8 mouse cellular contexts compared by ENCODE assay signal in the genomic region with DNA sequence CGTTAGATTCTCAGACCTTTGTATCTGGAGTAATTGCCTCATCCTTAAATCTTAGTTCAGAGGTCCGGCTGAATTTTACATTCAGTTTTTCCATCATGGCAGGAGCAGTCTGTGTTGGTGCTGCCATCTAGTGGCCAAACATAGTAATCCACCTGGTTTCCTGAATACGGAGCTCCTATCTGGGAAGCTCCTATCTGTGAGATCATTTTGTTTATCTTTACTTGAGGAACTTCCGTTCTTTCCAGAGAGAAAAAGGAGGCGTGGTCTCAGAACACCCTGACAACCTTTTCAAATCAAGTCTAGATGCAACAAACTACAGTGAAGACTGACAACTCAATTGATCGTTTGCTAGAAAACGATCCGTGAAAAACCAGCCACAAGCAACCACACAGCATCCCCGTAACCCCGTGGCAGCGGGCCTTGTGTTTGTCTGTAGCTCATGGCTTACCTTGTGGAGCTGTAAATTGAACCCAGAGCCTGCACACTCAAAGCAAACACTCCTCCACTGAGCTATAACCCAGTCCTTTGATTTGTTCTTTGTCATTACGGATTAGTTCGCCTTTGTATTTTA. TPM values are rescaled to one million over a fixed set of nuclear protein-coding genes. Genes with fewer than 3 reads are reported as not detected.
DNase-seq lines count a peak whose midpoint lies in the region; ATAC-seq lines count a peak whose summit lies in the region.

No protein-coding gene starts in this region.

- H3K36me3 ChIP-seq in heart, embryonic 12.5 days, result peaks cover 3% of the 10 kb centered on the region; the same call in 1 of the 2 replicates
- H3K36me3 ChIP-seq in forebrain, embryonic 16.5 days (ENCODE audit: control insufficient read depth, insufficient read depth), result no peaks in the 10 kb centered on the region

- ATAC-seq in heart, embryonic 12.5 days (ENCODE audit: insufficient number of reproducible peaks, low FRiP score), result no peak
- peak; percentile 74 for ATAC-seq in forebrain, embryonic 16.5 days
- peak; percentile 67 for ATAC-seq in megakaryocyte, adult 5-6 weeks (ENCODE audit: poor library complexity, severe bottlenecking)

- H3K4me2 ChIP-seq in heart, embryonic 12.5 days, result no peak overlapping the region
- H3K4me2 ChIP-seq in forebrain, embryonic 16.5 days (ENCODE audit: low read length), result no peak overlapping the region

- no peak overlapping the region for H3K9ac ChIP-seq in heart, embryonic 12.5 days
- H3K9ac ChIP-seq in forebrain, embryonic 16.5 days (replicated peaks; ENCODE audit: low read depth, low read length), result no peak overlapping the region

- 45% methylated on average over 13 of the region's 13 CpGs for WGBS in heart, embryonic 12.5 days
- 45% methylated on average over 13 of the region's 13 CpGs for WGBS in forebrain, embryonic 16.5 days

- no peak overlapping the region for H3K27ac ChIP-seq in heart, embryonic 12.5 days (ENCODE audit: poor library complexity, severe bottlenecking)
- H3K27ac ChIP-seq in forebrain, embryonic 16.5 days (ENCODE audit: low read length), result no peak overlapping the region

- H3K4me1 ChIP-seq in heart, embryonic 12.5 days (replicated peaks), result no peaks in the 10 kb centered on the region
- H3K4me1 ChIP-seq in forebrain, embryonic 16.5 days (replicated peaks; ENCODE audit: control insufficient read depth, insufficient read depth, low read length), result 0 out of 2 replicates have a peak, but pooled peaks cover 3% of the 10 kb centered on the region

- DNase-seq in heart, adult 18-20 months, result peak; percentile 71 to 90
- peak; percentile 43 for DNase-seq in cerebellum, adult 11-12 months
- DNase-seq in hindlimb bud, embryonic 11.5 days (ENCODE audit: extremely low spot score, low read depth, low spot score), result peak; percentile 49
- DNase-seq in left cerebral cortex, adult 11 months (ENCODE audit: low spot score), result peak; percentile 61
- peak; percentile 71 for DNase-seq in right cerebral cortex, postnatal 14 days

- peaks cover 7% of the 10 kb centered on the region for H3K9me3 ChIP-seq in heart, embryonic 12.5 days (replicated peaks)
- no peaks in the 10 kb centered on the region for H3K9me3 ChIP-seq in forebrain, embryonic 16.5 days (ENCODE audit: control insufficient read depth, low read length)

- no peak overlapping the region for H3K4me3 ChIP-seq in heart, embryonic 12.5 days
- no peak overlapping the region for H3K4me3 ChIP-seq in forebrain, embryonic 16.5 days (replicated peaks; ENCODE audit: low read length)

- H3K27me3 ChIP-seq in heart, embryonic 12.5 days (replicated peaks), result no peaks in the 10 kb centered on the region
- H3K27me3 ChIP-seq in forebrain, embryonic 16.5 days (replicated peaks; ENCODE audit: control insufficient read depth, insufficient read depth, low read length), result no peaks in the 10 kb centered on the region

RNA-seq across cellular contexts. Expression of a gene that starts 8.1 kb away (rescaled TPM):
- 10 to 100 TPM; 33.4 to 37.8 TPM for total RNA-seq in heart, adult 18-20 months (2021)
- polyA plus RNA-seq in heart, embryonic 12.5 days (2016; fragmentation: Nextera tagmentation; extraction: Ambion mirVana), result 8.9 and 10.4 TPM in 2 replicates
- polyA plus RNA-seq in forebrain, embryonic 16.5 days (2015; fragmentation: Nextera tagmentation; extraction: Ambion mirVana), result 4.3 and 4.6 TPM in 2 replicates
- total RNA-seq in megakaryocyte, adult 5-6 weeks (2015), result 6.8 and 9.2 TPM in 2 replicates
- total RNA-seq in megakaryocyte, adult 5-6 weeks (2017), result 8.3 and 10.2 TPM in 2 replicates

RNA-seq across cellular contexts. Expression of a gene that starts 55.9 kb away (rescaled TPM):
- 10 to 100 TPM; 23.3 to 23.7 TPM for total RNA-seq in heart, adult 18-20 months (2021)
- polyA plus RNA-seq in heart, embryonic 12.5 days (2016; fragmentation: Nextera tagmentation; extraction: Ambion mirVana), result 56.6 and 58.4 TPM in 2 replicates
- 85.1 and 88.0 TPM in 2 replicates for polyA plus RNA-seq in forebrain, embryonic 16.5 days (2015; fragmentation: Nextera tagmentation; extraction: Ambion mirVana)
- 85.6 and 86.5 TPM in 2 replicates for total RNA-seq in megakaryocyte, adult 5-6 weeks (2015)
- total RNA-seq in megakaryocyte, adult 5-6 weeks (2017), result 126 and 133 TPM in 2 replicates
